Mouse (Mus musculus) right cerebral cortex, postnatal 14 days (tissue): ENCODE measurements around the gene Mcts2.

Experiments used
- DNase-seq: peaks from one replicate; pipeline ENCODE4 v3.0.0; 2022

Mcts2 gene

DNA sequence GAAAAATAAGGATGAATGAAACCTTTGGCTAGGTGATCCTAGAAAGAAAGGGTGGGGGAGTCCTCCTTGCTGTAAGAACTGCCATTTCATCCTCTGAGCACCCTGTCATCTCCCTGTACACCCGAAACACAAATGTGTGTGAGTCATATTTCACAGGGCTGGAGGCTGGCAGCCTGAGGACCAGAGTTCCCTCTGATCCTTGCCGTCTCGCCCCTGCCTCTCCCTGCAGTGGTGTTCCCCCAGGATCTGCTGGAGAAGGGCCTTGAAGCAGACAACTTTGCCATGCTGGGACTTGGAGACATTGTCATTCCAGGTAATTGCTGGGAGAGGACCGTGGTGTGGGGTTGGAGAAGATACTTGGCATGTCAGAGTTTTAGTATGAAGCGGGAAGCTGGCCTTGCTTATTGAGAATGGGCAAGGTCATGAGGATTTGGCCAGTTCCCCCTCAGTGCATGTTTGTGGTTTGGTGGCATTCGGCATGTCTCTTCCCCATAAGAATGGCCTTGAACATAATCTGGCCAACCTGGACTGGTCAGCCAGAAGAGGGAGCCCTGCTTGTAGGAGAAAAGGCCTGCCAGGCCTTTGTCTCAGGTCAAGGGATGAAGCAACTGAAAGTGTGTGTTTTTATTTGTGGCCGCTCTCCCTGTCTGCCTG lies 4.9 kb downstream of the Mcts2 start:
- no peak for DNase-seq

GRCm38 (mm10) chr2:152693233-152693632 lies 6.4 kb downstream of the Mcts2 start:
- peak; percentile 67 for DNase-seq

- no peak for DNase-seq
Observed at GRCm38 (mm10) chr2:152693735-152694134, 6.9 kb downstream of the Mcts2 start.

- DNase-seq, result no peak
Observed at GRCm38 (mm10) chr2:152694708-152695107, 7.9 kb downstream of the Mcts2 start.

DNA sequence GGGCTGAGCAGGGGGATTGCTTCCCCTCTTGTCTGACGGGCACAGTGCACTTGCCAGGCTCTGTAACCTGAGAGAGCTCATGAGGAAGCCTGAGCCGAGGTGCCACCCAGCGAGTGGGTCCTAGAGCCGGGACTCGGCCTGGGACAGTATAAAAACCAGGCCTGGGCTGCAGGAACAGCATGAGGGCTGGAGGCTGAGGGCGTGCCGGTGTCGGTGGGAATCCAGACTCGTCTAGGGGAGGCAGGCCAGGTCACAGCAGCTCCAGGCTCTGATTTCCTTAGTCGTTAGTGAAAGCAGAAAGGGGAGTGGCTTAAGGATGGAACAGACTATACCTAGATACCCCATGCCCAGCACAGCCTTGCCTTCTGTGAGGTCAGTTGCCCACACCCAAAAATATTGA lies 9.2 kb downstream of the Mcts2 start:
- DNase-seq, result no peak

- DNase-seq, result peak; percentile 93
Observed at GRCm38 (mm10) chr2:152696476-152697164, 9.8 kb downstream of the Mcts2 start.

- no peak for DNase-seq
Observed at GRCm38 (mm10) chr2:152700138-152700537, 13.3 kb downstream of the Mcts2 start.

GRCm38 (mm10) chr2:152700725-152701124 lies 13.9 kb downstream of the Mcts2 start:
- DNase-seq, result no peak

DNA sequence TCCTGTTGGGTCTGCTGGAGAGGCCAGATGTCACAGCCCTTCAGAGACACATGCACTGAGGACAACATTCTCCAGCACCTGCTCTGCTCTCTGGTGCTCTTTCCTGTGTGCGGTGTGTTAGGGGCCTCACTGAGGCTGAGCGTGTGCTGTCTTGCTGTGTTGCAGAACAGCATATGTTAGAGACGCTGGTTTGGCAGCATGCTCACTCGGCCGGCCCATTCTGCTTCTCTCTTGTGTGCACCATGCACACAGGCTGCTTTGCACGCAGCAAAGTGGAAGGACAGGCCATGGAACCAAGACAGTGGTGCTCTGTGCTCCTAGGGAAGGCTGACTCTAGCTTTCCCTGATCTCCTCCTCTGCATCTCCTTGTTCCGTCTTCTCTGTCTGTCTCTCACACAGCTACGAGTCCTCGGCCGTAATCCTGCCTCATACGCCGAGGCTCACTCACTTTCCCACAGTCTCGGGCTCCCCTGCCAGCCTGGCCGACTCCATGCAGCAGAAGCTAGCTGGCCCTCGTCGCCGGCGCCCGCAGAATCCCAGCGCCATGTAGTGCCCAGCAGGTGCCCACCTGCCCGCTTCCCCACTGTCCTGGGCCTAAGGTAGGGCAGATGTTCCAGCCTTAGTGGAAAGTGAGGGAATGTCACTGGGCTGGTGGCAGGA lies 16.9 kb downstream of the Mcts2 start:
- DNase-seq, result no peak

- no peak for DNase-seq
Observed at GRCm38 (mm10) chr2:152704256-152704605, 17.4 kb downstream of the Mcts2 start.

GRCm38 (mm10) chr2:152704811-152705370 lies 18.1 kb downstream of the Mcts2 start:
- no peak for DNase-seq

GRCm38 (mm10) chr2:152705993-152706571 lies 19.2 kb downstream of the Mcts2 start:
- peak; percentile 63 for DNase-seq

DNA sequence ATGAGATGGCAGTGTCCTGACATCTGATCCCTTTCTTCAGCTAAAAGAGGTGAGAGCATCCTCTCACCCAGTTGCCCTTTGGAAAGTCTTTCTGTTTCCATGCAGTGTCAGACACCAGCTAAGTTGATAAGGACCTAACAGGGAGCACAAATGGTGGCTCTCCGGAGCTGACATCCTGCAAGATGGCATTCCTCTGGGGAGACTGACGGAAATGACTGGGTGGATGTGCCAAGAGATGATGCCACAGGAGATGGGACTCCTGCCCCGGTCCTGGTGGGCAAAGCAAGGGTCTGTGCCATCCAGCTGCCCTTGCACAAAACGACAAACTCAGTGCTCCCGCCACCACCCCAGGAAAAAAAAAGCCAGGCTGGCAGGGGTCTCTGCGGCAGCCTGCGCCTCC lies 20.4 kb downstream of the Mcts2 start:
- DNase-seq, result no peak

GRCm38 (mm10) chr2:152707627-152708026 lies 20.8 kb downstream of the Mcts2 start:
- peak; percentile 75 for DNase-seq

- no peak for DNase-seq
Observed at GRCm38 (mm10) chr2:152709066-152709465, 22.2 kb downstream of the Mcts2 start.

DNA sequence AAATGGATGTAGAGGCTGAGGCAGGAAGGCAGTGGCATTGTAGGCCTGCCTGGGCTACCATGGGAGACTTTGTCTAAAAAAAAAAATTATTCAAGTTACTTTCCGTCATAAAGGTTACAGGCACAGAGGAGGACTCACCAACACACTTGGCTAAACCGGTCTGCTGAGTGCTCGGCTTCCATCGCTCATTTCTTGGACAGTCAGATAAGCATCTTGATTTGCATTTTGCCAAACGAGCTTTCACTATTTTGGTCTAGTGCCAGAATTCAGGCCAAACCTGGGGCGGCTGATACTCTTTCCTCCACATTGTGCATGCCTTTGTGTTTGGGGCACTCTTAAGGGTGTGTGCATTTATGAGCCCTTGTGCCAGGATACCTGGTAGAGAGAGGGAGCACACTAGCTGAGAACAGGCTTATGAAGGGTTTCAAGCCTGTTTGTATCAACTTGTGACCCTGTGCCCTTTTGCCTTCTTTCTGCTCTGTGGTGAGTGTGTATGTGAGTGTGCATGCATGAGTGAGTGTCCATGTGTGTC lies 29.5 kb downstream of the Mcts2 start:
- no peak for DNase-seq

- DNase-seq, result no peak
Observed at GRCm38 (mm10) chr2:152717652-152718051, 30.8 kb downstream of the Mcts2 start.

DNA sequence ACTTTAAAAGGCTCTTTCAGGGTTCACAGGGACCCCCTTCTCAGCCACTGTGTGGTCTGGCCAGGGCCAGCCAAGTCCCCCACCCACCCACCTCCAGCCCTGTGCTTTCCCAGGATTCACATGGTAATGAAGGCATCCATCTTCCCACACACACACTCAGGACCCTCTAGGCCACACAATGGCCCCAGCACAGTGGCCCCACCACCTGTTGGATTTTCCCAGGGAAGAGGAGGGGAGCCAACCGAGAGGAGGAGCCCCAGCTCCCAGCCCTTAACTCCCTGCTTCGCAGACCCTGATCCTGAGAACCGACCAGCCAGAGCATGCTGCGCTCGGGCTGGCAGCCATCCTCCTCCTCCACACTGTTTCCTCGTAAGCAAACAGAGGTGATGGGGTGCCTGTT lies 31.2 kb downstream of the Mcts2 start:
- no peak for DNase-seq

GRCm38 (mm10) chr2:152723651-152724331 lies 37.0 kb downstream of the Mcts2 start:
- DNase-seq, result peak; percentile 37

- DNase-seq, result no peak
Observed at GRCm38 (mm10) chr2:152724332-152724723, 37.5 kb downstream of the Mcts2 start.

- no peak for DNase-seq
Observed at GRCm38 (mm10) chr2:152725178-152725750, 38.4 kb downstream of the Mcts2 start.

GRCm38 (mm10) chr2:152726213-152726612 lies 39.4 kb downstream of the Mcts2 start:
- DNase-seq, result no peak
